Mouse (Mus musculus) spleen, adult 12 weeks (tissue): ENCODE data around the gene Tlr7.
"Not testable (repeated sequence)": the region's sequence is repeated elsewhere in the genome, so short reads cannot be mapped to it uniquely, and the experiment has no call there.

Source experiments
- DNase-seq: peaks from one replicate; pipeline ENCODE4 v3.0.0; 2022; ENCODE audit warnings: low spot score

Gene Tlr7

DNA sequence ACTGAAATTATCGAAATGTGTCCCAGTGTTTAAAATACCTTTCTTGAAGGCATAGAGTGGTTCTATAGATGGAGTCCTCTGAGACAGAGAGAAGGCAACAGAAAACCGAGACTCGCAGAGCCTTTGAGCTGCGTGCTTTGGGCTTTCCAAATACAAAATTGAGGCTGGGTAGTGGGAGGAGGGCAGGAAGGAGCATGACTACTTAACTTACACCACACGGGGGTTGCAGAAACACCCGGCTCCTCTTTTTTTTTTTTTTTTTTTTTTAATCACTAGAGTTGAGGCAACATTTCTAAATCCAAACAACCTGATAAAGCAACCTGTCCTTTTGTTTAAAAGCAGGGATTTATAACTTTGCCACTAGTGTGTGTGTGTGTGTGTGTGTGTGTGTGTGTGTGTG is at the start of gene Tlr7:
Tlr7 (minus strand) TSS at position 160 of the 400 bp plus-strand sequence.
- no peak for DNase-seq

DNA sequence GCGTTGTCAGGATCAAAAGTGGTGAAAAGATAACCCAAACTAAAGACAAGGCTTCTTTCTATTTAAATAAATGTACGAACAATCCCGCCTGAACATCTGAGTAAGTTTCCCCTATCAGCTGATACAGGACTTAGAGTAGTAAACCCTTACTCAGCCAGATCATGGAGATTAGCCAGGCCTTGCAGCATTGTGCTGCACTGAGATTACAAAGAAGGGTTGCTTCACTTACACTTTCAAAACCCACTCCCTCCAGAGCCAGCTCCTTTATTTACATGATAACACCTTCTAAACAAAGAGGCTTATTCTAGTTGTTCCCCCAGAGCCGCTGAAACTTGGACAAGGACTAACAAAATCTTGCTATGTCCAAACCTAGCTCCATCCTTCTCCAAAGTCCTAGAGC is 49.7 kb upstream of the Tlr7 start:
- no peak for DNase-seq

- DNase-seq = not testable (repeated sequence)
These were observed 30.9 kb upstream of the Tlr7 start for GRCm38 (mm10) chrX:167361231-167361630.

DNA sequence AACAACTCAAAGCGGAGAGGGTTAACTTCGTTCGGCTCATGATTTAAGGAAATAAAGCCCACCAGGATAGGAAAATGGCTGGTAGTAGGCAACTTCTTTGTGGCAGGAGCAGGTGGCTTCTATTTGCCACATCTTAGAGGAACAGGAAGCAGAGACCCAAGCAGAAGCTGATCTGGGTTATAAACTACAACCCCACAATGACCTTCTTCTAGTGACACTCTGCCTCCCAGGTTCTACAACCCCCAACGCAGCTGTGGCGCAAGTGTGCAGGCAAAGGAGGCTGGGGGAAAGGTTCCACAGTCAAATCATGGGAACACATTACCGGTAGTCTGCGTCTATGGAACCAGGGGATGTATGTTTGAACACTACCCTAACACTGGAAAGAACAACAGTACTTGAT is 29.3 kb upstream of the Tlr7 start:
- no peak for DNase-seq

DNA sequence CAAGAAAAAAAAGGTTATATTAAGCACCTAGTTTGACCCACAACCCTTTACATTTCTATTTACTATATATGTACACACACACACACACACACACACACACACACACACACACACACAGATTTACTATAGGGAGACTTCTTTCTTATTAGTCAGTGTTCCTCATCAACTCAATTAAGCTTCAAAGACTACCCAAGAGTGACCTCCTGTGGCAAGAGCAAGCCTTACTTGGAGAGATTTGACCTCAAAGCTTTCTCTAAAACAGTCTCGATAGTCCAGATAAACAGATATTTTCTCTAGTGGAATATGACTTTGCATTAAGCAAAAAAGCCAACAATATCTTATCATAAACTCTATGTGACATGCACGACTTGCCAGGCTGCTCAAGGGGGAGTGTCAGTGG is 27.1 kb upstream of the Tlr7 start:
- no peak for DNase-seq

DNA sequence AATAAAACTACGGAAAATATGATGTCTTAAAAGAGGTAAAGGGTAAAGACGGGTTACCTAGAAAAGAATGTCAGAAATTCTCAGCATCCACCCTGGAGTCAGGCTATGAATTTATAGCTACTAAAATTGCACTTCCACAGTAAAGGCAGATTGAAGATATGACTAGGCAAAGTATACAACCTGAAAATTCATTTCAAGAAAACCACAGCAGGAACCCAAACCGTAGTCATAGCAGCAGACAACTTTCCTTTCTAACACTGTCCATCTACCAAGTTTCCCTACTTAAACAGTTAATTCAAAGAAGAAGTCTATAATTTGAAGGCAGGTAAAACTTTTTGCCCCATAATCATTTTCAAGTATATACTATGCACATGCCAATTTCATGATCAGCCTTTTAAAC is 25.6 kb upstream of the Tlr7 start:
- DNase-seq = no peak

DNA sequence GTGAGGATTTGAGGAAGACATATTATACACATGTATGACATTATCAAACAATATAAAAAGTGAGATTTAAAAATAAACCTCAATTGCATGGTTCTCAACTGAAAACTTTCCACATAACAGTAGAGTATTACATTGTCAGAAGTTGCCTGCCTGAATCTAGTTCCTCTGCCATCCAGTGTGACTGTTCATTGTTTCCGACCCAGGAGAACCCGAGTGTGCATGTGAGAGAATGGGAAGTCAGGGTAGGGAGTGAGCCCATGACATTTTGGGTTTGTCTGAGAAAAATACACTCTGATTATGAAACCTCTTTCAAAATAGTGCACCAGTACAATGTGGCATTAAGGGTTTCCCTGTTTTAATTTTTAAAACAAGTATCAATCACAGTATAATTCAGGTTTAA is 23.3 kb upstream of the Tlr7 start:
- no peak for DNase-seq

GRCm38 (mm10) chrX:167346440-167346839 is 16.1 kb upstream of the Tlr7 start:
- DNase-seq = no peak

GRCm38 (mm10) chrX:167344356-167344755 is 14.0 kb upstream of the Tlr7 start:
- no peak for DNase-seq

DNA sequence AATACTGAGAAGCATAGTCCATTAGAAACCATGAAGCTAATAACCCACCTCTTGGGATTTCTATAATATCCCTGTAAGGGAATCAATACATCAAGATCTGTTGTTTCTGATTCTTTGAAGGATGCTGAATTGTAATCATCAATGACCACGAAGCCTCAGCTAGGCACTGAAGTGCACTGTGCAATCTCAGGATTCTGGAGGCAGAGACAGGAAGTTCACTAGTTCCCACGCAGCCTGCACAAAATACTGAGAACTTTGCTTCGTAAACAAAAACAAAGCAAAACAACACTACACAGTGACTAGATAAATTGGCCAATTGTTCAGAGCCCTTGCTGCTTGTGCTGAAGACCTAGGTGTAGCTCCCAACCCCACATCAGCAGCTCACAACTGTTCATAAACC is 11.5 kb upstream of the Tlr7 start:
- no peak for DNase-seq

- no peak for DNase-seq
These were observed 9.8 kb upstream of the Tlr7 start for GRCm38 (mm10) chrX:167340190-167340589.

DNA sequence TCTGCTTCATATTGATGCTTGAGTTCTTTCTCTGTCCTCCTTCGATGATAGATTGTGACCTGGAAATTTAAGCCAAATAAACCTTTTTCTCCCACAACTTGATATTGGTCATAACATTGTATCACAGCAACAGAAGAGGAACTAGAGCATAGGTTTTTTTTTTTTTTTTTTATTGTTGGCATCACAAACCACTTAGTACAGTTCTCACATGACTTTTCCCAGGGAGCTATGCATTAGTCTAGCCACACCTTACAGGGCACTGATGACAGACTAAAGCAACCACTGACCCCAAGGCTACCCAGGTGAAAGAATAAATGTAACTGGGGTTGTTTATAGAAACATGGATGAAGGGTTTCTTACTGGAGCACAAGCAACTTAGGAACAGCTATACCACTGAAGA is 7.6 kb upstream of the Tlr7 start:
- no peak for DNase-seq

DNA sequence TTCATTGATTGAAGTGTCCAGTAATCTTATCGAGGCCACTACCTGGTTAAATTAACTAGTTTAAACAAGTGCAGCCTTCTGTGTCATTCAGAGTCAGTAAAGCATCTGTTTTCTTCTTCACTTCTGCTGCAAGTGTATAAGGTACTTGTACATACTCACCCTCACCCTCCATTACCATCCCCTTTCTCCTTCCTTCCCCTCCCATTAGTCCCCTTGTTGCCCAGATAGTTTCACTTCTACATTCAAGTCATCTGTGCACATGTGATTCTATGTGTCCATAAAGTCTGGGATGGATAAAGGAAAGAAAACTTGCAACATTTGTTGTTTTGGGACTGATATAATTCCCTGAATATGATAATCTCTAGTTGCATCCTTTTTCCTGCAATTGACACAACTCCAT is 4.2 kb upstream of the Tlr7 start:
- no peak for DNase-seq

DNA sequence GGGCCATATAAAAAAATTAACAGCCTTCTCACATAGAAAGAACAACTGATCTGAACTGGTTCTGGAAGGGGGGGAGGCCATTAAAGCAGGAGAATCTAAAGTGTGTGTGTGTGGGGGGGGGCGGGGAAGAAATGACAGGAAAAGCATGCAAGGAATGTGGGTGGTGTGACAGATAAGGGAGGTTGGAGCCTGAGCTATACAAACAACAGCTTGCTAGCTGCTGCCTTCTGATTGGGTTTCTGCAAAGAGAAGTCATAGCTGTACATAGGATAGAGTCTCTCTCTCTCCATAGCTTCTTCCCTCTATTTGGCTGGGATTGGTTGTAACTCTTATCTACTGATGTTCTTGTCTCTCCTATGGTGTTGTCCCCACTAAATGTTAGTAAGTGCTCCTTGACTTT is 2.2 kb upstream of the Tlr7 start:
- DNase-seq = no peak

DNA sequence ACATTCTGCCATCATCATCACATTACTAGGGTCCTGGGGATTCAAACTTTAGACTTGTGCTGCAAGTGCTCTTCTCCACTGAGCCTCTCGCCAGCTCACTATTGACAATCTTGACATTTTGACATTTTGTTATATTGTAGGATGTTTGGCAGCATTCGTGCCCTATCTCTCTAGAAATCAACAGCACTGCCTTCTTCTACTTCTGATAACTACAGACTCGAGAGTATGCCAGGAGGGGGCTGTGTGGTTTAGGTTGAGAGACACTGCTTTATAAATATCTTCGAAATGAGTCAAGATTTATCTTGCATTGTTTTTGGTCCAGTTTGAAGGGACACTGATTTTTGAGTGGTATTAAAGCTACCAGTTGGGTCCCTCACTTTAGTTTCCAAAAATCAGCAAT is 635 bp upstream of the Tlr7 start:
- no peak for DNase-seq

- no peak for DNase-seq
These were observed 738 bp downstream of the Tlr7 start for GRCm38 (mm10) chrX:167329620-167330019.

DNA sequence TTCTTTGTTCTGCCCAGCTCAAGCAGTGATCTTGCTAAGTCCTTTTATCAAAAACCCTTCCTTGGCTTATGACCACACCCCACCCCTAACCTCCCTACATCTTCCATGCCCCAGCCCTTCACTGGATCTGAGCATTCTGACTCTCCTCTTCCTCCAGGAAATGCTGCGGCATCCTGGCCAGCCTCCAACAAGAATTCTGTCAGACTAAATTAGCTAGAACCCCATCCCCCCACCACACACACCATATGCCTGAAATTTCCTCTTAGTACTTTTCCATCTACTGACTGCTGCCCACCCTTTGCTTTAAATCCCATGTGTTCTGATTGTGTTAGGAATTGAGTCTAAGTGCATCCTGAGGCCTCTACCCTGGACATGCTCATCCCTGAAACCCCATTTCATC is 1.3 kb downstream of the Tlr7 start:
- DNase-seq = no peak

DNA sequence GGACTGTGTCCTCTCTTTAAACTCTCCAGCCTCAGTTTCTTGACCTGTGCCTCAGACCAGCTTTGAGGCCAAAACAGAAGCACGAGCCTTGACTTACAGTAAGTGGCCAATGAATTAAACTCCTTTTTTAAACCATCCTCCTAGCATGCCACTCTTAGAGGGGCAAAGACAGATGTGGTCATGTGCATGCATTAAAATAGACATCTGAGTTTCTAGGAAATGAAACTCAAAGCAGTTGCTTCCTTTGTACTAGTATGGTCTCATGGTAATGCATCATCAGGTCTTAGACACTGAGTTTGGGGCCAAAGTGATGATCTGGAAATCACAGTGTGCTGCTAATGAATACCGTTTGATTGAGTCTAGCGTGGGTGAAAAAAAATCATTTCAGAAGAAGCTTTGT is 1.8 kb downstream of the Tlr7 start:
- no peak for DNase-seq

DNA sequence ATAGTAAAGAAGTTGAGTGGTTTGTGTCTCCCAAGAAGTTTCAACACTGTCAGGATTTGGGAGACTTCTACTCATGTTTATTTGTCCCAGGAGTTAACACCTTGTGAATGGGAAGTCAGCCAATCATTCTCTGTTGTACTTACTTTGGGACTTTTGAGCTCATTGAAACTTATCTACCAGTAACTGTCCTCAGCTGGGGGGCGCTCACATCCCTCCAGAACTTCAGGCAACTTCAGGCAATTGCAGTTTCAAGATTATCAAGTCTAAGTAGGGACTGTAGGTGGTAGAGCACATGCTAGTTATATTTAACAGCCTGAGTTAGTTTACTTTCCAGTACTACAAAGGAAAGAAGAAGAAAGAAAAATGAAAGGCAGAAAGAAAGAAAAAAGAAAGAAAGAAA is 6.6 kb downstream of the Tlr7 start:
- DNase-seq = no peak

GRCm38 (mm10) chrX:167321233-167321806 is 9.0 kb downstream of the Tlr7 start:
- no peak for DNase-seq

- DNase-seq = no peak
These were observed 11.4 kb downstream of the Tlr7 start for GRCm38 (mm10) chrX:167318819-167319396.

DNA sequence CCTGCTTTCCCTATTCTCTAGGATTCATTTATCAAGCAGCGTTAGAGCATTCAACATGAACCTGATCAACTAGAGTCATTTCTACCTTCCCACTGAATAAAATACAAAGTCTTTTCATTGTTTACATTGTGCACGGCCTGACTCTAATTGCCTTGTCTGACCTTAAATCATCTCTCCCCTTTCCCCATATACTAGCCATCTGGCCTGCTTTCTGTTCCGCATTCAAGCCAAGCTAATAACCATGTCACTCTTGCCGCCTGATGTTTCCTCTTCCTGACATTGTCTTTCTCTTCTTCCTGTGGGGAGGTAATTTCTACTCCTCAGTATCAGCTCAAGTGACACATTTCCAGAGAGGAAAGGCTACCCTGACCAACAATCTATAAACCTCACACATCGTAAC is 14.6 kb downstream of the Tlr7 start:
- no peak for DNase-seq

DNA sequence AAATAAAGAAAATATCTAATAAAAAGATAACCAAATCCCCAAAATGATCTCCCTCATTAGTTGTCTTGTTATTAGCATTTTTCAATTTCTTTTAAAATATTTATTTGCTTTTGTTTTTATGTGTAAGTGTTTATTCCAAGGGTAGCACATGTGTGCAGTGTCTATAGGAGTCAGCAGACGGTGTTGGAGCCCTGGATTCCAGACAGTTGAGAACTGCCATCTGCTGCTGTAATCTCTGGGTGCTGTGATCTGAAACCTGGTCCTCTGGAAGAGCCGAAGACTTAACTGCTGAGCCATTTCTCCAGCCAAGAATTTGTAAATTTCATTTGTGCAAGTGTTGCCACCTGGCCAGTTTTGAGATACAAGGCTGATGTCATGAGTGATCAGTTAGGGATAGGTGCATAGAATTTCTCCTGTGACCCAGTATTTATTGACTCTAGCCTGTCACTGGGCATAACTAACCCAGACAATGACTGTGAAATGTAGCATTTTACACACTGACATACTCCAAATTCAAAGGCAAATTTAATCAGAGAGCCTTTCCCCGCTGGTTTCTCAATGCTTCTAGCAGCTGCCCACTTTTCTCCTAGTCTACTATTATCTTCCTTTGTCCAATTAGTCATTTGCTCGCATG is 15.1 kb downstream of the Tlr7 start:
- DNase-seq = no peak

- not testable (repeated sequence) for DNase-seq
These were observed 28.3 kb downstream of the Tlr7 start for GRCm38 (mm10) chrX:167302061-167302460.
